Mouse (Mus musculus) mouse trophoblast stem cell (cell line): Measurements from ENCODE around the gene Pex26.

Source experiments
- in situ Hi-C, 2 experiments: fragments of 300-500 bp; cut with MseI, MboI; formaldehyde crosslinking; loops; 2 replicates in 1 of 2; 3 replicates in 1 of 2; pipeline ENCODE4 v1.15.1; 2025

Gene Pex26

GRCm38 (mm10) chr6:121162616-121163015, 20.9 kb upstream of the Pex26 start:
- in situ Hi-C loops, result no loop called here

GRCm38 (mm10) chr6:121166098-121166552, 17.3 kb upstream of the Pex26 start:
- in situ Hi-C loops, result no loop called here

GRCm38 (mm10) chr6:121167381-121167975, 16.0 kb upstream of the Pex26 start:
- in situ Hi-C loops, result no loop called here

- in situ Hi-C loops, result loop anchor here (5.0 to 10.0 kb wide), 2 partner anchors 34 to 196 kb away; no protein-coding TSS in a partner anchor
Observed at GRCm38 (mm10) chr6:121171102-121171501, 12.4 kb upstream of the Pex26 start.

- in situ Hi-C loops, result loop anchor here (5.0 to 10.0 kb wide), 2 partner anchors 36 to 199 kb away; no protein-coding TSS in a partner anchor
Observed at GRCm38 (mm10) chr6:121173471-121173870, 10.0 kb upstream of the Pex26 start.

- in situ Hi-C loops, result loop anchor here (5.0 to 10.0 kb wide), 3 partner anchors 37 to 200 kb away; partner anchors contain the start of gene Mical3 (in 1 of the 2)
Observed at GRCm38 (mm10) chr6:121174761-121175160, 8.7 kb upstream of the Pex26 start.

GRCm38 (mm10) chr6:121176011-121176730, 7.3 kb upstream of the Pex26 start:
- in situ Hi-C loops, result loop anchor here in 1 of 2 experiments (5.0 to 10.0 kb wide), 2 partner anchors 44 to 201 kb away; partner anchors contain the start of gene Mical3

GRCm38 (mm10) chr6:121176731-121177098, 6.8 kb upstream of the Pex26 start:
- in situ Hi-C loops, result loop anchor here in 1 of 2 experiments (5.0 to 10.0 kb wide), 2 partner anchors 44 to 202 kb away; partner anchors contain the start of gene Mical3

- in situ Hi-C loops, result loop anchor here in 1 of 2 experiments (5.0 to 10.0 kb wide), 2 partner anchors 45 to 202 kb away; partner anchors contain the start of gene Mical3
Observed at GRCm38 (mm10) chr6:121177118-121177708, 6.3 kb upstream of the Pex26 start.

GRCm38 (mm10) chr6:121178700-121179358, 4.6 kb upstream of the Pex26 start:
- in situ Hi-C loops, result loop anchor here in 1 of 2 experiments (5.0 to 10.0 kb wide), 2 partner anchors 47 to 204 kb away; partner anchors contain the start of gene Mical3

- in situ Hi-C loops, result loop anchor here in 1 of 2 experiments (5.0 to 10.0 kb wide), 2 partner anchors 48 to 205 kb away; partner anchors contain the start of gene Mical3
Observed at GRCm38 (mm10) chr6:121179846-121180245, 3.6 kb upstream of the Pex26 start.

- in situ Hi-C loops, result no loop called here
Observed at GRCm38 (mm10) chr6:121184198-121185140, 1.0 kb downstream of the Pex26 start.

GRCm38 (mm10) chr6:121185232-121185631, 1.8 kb downstream of the Pex26 start:
- in situ Hi-C loops, result no loop called here

GRCm38 (mm10) chr6:121191261-121192009, 8.0 kb downstream of the Pex26 start:
- in situ Hi-C loops, result no loop called here

GRCm38 (mm10) chr6:121194061-121194955, 10.8 kb downstream of the Pex26 start:
- in situ Hi-C loops, result no loop called here

- in situ Hi-C loops, result no loop called here
Observed at GRCm38 (mm10) chr6:121194956-121195731, 11.7 kb downstream of the Pex26 start.

- in situ Hi-C loops, result no loop called here
Observed at GRCm38 (mm10) chr6:121197807-121198365, 14.4 kb downstream of the Pex26 start.
